Mouse (Mus musculus): ENCODE data around the gene Prdx4.
"Not testable (repeated sequence)": the region's sequence is repeated elsewhere in the genome, so short reads cannot be mapped to it uniquely, and the experiment has no call there.

The Prdx4 gene

DNA sequence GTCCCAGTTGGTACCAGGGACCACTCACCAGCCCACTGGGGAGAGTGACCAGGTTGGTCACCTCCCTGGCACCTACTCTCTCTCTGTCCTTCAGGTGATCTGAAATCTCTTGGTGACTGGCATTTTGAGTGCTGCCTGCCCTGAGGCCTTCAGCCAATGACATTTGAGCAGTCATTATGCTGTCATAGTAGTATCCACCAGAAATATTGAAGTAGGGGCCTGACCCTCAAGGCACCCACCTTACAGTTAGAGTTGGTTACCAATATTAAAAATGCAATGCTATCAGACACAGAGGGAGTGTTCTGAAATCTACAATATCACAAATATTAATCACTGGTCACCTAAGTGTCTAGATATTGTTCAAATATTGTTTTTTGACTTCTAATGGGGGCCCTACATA, at the start of gene Prdx4:
Gene Prdx4 (minus strand): TSS at position 101 of the 400 bp plus-strand sequence.
- DNase-seq (ENCODE audit: extremely low read depth, insufficient read length, low spot score) = no peak

DNA sequence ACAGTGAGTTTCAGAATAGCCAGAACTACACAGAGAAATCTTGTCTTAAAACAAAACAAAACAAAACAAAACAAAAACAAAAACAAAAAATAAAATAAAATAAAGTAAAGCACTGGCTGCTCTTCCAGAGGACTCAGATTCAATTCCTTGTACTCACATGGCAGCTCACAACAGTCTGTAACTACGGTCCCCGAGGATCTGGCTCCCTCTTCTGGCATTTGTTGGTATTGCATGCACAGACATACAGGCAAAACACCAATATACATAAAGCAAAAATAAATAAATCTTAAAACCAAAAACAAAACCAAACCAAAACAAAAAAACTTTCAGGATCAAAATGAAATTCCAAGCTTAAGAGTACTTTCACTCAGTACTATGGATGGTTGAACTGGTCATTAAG, 36.0 kb upstream of the Prdx4 start:
- DNase-seq (ENCODE audit: extremely low read depth, insufficient read length, low spot score) = peak; percentile 5

DNA sequence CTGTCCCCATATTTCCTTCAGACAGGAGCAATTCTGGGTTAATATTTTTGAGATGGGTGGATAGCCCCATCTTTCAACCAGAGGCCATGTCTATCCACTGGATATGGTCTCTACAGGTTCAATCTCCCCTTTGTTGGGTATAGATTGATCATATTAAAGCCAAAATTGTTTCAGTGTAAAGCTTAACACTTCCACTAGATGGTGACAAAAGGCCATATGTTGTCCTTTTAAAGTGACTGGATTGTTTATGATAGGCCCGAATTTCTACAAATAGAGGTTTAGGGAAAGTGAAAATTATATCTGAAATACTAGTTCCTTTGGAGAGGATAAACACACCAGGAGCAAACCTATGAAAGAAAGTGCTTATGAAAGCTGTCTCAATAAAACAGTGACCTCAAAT, 34.9 kb upstream of the Prdx4 start:
- DNase-seq (ENCODE audit: extremely low read depth, insufficient read length, low spot score) = no peak

DNA sequence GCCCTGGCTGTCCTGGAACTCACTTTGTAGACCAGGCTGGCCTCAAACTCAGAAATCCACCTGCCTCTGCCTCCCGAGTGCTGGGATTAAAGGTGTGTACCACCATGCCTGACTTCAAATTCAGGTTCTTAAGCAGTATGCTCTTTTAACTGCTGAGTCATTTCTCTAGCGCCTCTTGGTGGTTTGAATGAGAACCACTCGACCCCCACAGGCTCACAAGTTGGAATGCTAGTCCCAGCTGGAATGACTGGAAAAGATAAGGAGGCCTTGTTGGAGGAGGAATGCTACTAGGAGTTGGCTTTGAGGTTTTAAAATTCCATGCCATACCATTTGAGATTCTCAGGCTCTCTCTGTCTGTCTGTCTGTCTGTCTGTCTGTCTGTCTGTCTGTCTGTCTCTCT, 29.6 kb upstream of the Prdx4 start:
- DNase-seq (ENCODE audit: extremely low read depth, insufficient read length, low spot score) = not testable (repeated sequence)

DNA sequence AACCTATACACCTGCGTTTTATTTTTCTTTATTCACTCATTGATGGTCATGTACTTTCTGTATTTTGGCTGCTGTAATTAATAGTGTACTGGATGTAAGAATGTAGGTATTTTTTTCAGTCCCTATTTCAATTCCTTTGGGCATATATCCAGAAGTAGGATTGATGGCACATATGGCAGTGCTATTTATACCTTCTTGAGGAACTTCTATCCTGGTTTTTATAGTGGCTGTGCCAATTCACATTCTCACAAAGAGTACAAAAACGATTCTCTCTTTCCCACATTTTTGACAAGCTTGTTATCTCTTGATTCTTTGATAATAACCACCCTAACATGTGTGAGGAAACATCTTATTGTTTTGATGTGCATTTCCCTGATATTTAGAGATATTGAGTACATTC, 24.5 kb upstream of the Prdx4 start:
- DNase-seq (ENCODE audit: extremely low read depth, insufficient read length, low spot score) = no peak

DNA sequence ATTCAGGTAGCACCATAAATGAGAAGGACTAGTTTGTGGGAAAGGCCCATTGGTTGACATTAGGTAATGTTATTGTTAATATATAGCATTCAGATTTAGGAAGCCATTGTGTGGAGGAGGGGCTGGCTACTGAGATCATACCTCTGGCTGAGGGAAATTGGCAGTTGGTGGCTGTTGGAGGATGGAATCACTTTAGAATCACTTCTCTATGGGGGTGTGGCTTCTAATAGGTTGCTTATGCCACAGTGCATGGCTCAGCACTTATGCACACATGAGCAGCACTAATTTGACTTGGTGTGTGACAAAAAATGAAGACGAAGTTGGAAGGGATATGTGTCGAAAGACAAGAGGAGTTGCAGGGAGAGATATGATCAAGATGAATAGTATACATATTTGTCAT, 5.7 kb upstream of the Prdx4 start:
- DNase-seq (ENCODE audit: extremely low read depth, insufficient read length, low spot score) = no peak

DNA sequence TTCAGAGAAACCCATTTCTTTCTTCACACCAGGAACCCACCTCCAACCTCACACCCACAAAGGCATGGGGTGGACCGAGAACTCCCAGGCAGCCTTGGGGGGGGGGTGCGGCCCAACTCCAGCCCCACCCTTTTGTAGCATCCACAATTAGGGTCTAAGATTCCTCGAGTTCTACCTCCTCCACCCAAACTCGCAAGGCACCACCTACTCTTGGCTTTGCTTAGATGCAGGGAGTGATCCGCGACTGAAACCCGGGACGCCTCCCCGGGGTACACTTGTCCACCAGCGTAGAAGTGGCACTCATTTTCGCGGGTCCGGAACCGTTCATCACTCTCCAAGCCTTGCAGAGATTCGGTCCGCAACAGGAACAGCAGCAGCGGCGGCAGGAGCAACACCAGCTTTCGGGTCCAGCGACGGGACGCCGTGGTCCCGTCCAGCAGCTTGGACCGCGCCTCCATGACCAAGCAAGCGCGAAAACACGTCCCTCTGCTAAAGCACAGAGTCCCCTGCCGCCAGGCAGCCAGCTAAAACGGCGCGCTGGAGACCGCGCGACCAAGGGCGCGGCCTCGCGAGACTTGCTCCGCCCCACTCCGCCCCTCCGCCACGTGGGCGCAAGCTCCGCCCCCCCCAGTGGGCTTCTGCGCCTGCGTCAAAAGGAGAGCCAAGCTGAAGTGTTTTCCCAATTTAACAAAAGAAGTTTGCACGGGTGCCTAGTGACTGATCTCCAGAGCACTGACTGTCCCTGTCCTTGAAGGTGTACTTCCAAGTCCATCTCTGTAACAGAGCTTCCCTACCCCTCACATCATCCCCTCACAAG, 2.4 kb downstream of the Prdx4 start:
- peak; percentile 90 for DNase-seq (ENCODE audit: extremely low read depth, insufficient read length, low spot score)

DNA sequence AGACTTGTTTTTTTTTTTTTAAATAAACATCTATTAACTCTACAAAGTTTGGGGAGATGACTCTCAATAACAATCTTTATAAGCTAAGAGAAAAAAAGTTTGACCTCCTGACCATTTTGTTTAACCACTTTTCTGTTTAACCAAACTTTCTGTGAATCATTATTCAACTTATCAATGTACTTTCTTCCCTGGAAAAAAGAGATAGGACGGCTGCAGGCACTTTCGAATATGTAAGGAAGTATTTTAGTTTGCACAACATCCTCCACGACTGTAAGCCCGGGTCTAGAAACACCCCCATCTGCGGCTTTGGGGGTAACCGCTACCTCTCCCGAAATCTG, 3.0 kb downstream of the Prdx4 start:
- no peak for DNase-seq (ENCODE audit: extremely low read depth, insufficient read length, low spot score)

DNA sequence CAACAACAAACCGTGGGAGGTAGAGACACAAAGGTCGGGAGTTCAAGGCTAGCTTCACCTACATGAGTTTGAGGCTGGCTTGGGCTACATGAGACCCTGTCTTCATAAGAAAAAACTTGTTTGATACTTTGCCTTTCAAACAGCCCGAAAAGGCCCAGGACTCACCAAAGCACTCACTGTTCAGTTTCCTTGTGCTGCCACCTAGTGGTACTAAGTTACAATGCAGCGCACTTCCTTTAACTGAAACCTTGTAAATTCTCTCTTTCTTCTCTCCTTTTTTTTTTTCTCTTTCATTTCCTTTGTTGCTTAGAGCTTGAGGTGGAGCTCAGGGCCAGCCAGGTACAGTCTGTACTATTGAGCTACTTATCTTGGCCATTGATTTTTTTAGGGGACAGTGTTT, 22.5 kb downstream of the Prdx4 start:
- DNase-seq (ENCODE audit: extremely low read depth, insufficient read length, low spot score) = peak; percentile 3

DNA sequence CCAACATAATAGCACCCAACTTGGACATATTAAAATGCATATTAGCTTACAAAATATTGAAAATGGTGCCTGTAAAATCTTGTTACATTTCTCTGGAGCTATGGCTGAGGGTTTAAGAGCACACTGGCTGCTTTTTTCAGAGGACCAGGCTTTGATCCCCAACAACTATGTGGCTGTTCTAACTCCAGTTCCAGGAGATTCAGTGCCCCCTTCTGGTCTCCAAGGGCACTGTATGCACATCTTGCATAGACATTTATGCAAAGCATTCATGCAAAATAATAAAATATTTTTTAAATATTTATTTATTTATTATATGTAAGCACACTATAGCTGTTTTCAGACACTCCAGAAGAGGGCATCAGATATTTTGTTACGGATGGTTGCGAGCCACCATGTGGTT, 34.2 kb downstream of the Prdx4 start:
- DNase-seq (ENCODE audit: extremely low read depth, insufficient read length, low spot score) = no peak

DNA sequence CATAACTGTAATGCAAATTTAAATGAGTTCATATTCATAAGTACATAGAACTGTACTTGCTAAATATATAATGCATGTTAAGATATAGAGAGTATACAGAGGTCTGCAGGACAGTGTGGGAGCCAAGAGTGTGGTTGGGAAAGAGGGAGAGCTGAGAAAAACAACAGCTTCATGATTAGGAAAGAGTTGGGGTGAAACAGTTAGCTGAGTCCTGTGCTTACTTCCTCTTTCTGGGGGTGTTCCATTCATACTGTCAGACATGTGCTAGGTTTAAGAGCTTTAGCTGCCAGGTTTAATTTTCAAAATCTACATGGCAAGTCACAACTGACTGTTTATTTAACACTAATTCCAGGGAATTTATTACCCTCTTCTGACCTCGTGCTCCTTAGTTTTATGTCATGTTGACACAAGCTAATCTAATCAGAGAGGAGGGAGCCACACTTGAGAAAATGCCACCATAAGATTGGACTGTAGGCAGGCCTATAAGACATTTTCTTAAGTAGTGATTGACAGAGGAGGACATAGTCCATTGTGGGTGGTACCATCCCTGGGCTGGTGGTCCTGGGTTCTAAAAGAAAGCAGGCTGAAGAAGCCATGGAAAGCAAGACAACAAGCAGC, 60.0 kb downstream of the Prdx4 start:
- no peak for DNase-seq (ENCODE audit: extremely low read depth, insufficient read length, low spot score)

DNA sequence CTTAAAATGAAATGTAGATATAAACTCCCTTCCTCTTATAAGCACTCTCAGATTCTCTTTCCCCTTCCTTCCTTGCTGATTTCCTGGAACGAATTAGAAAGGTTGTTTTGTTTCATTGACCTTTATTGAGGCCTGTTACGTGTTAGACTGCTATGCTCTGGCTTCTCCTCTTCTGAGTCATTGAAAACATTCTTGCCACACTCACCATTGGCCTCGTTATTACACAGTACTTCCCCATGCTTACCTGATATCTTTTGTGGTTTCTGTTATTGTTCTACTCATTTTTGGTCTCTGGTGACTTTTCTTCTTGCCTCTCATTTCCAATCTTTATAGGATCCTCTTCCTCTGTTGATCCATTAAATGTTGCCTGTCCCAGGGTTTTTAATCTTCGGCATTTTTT, 62.1 kb downstream of the Prdx4 start:
- DNase-seq (ENCODE audit: extremely low read depth, insufficient read length, low spot score) = no peak

All from 3134 (cell line).